Mouse (Mus musculus) ES-E14 (cell line): ENCODE measurements at regions not wholly inside any gene's neighbourhood (a gene's known extent, or its start where the extent isn't known, plus 50 kb on each side); places are given as distances from the start of the nearest gene placed in this dataset.

ENCODE experiments used
- DNase-seq: peaks from one replicate; pipeline ENCODE4 v3.0.0-alpha.2; 2013; ENCODE audit warnings: low read depth, low spot score
- H3K27ac ChIP-seq: 2 replicates; pipeline ENCODE4 v1.5.1; 2012; ENCODE audit warnings: low read depth, mild to moderate bottlenecking, low read length, moderate library complexity, mixed read lengths; ENCODE audit not compliant: poor library complexity, insufficient read depth, severe bottlenecking
- H3K36me3 ChIP-seq: 2 replicates; pipeline ENCODE4 v1.6.1; 2012; ENCODE audit warnings: mild to moderate bottlenecking, low read length, moderate library complexity, mixed read lengths; ENCODE audit not compliant: control insufficient read depth, poor library complexity, insufficient read depth, severe bottlenecking
- H3K4me1 ChIP-seq, 2 experiments: fragments of 150-350 bp in 1 of 2; sonication (generic) in 1 of 2; 2 replicates each; pipeline ENCODE4 v1.6.1; 2012; ENCODE audit warnings: low read length in 2 of 2, mild to moderate bottlenecking in 1 of 2, mixed read lengths in 1 of 2; ENCODE audit not compliant: control insufficient read depth in 2 of 2, insufficient read depth in 2 of 2, poor library complexity in 1 of 2
- H3K4me3 ChIP-seq, 2 experiments: fragments of 150-350 bp in 1 of 2; sonication (generic) in 1 of 2; 2 replicates each; pipeline ENCODE4 v1.5.1; 2012; ENCODE audit warnings: low read length in 2 of 2, low read depth in 1 of 2, mild to moderate bottlenecking in 1 of 2, mixed read lengths in 1 of 2; ENCODE audit not compliant: insufficient read depth in 1 of 2, poor library complexity in 1 of 2, severe bottlenecking in 1 of 2
- H3K9ac ChIP-seq: 2 replicates; pipeline ENCODE4 v1.6.1; 2012; ENCODE audit warnings: low read depth, mild to moderate bottlenecking, low read length, mixed read lengths; ENCODE audit not compliant: poor library complexity, insufficient read depth, severe bottlenecking
- H3K9me3 ChIP-seq: fragments of 150-350 bp; sonication (generic); 2 replicates; pipeline ENCODE4 v1.6.1; 2012; ENCODE audit warnings: low read depth, mild to moderate bottlenecking, low read length; ENCODE audit not compliant: control insufficient read depth, insufficient read depth
- CHD2 ChIP-seq: IDR thresholded peaks from 2 replicates; pipeline ENCODE4 v1.6.1; 2014; ENCODE audit warnings: mild to moderate bottlenecking, low read depth, low read length, inconsistent platforms
- HCFC1 ChIP-seq: IDR thresholded peaks from 2 replicates; pipeline ENCODE4 v1.6.1; 2012; ENCODE audit warnings: low read length, inconsistent platforms, borderline replicate concordance; ENCODE audit not compliant: insufficient read depth
- MAFK ChIP-seq: IDR thresholded peaks from 2 replicates; pipeline ENCODE4 v1.6.1; 2014; ENCODE audit warnings: mild to moderate bottlenecking, low read depth, low read length, inconsistent platforms; ENCODE audit not compliant: insufficient read depth
- ZC3H11A ChIP-seq: IDR thresholded peaks from 2 replicates; pipeline ENCODE4 v1.6.1; 2012; ENCODE audit warnings: low read depth, mild to moderate bottlenecking, inconsistent platforms, low read length, borderline replicate concordance
- ZNF384 ChIP-seq: IDR thresholded peaks from 2 replicates; pipeline ENCODE4 v1.6.1; 2012; ENCODE audit warnings: low read depth, low read length, inconsistent platforms
- in situ Hi-C, 2 experiments: fragments of 600-800 bp; cut with MboI; formaldehyde crosslinking; loops; one replicate each; pipeline ENCODE4 v1.15.1; 2025; ENCODE audit warnings: low sequenced_read_pairs in 2 of 2, inconsistent platforms in 1 of 2; ENCODE audit not compliant: unreplicated experiment in 2 of 2

GRCm38 (mm10) chr3:150752787-150753186, 684.9 kb upstream of the Adgrl4 start:
- TF ChIP-seq MAFK: peak; percentile 58; the same call in 1 of the 2 replicates
- TF ChIP-seq ZNF384: no peak
- no peak for TF ChIP-seq ZC3H11A
- in situ Hi-C loops: no loop called here
- H3K36me3 ChIP-seq: no peaks in the 10 kb centered on the region

GRCm38 (mm10) chr3:150759854-150760253, 677.8 kb upstream of the Adgrl4 start:
- H3K36me3 ChIP-seq: no peaks in the 10 kb centered on the region
- in situ Hi-C loops: no loop called here
- no peak overlapping the region for H3K4me3 ChIP-seq
- H3K27ac ChIP-seq: no peak overlapping the region
- no peak overlapping the region for H3K9ac ChIP-seq
- no peaks in the 10 kb centered on the region for H3K4me1 ChIP-seq
- no peak for DNase-seq
- no peaks in the 10 kb centered on the region for H3K9me3 ChIP-seq
- no peak for TF ChIP-seq CHD2
- no peak for TF ChIP-seq ZNF384
- TF ChIP-seq HCFC1: no peak
- no peak for TF ChIP-seq MAFK
- TF ChIP-seq ZC3H11A: no peak

More at GRCm38 (mm10) chr3:150752787-150753186, 684.9 kb upstream of the Adgrl4 start:
- Histone ChIP-seq H3K9ac (no peak overlapping the region), H3K4me3 (no peak overlapping the region), H3K4me1 (no peaks in the 10 kb centered on the region), H3K27ac (no peak overlapping the region), H3K9me3 (no peaks in the 10 kb centered on the region)
- DNase-seq: no peak

- H3K4me1 ChIP-seq: no peaks in the 10 kb centered on the region
- H3K4me3 ChIP-seq: no peak overlapping the region
- no peak for TF ChIP-seq ZC3H11A
- TF ChIP-seq CHD2: no peak
- TF ChIP-seq ZNF384: no peak
- TF ChIP-seq MAFK: no peak
- no peak for TF ChIP-seq HCFC1
- H3K36me3 ChIP-seq: no peaks in the 10 kb centered on the region
- H3K9ac ChIP-seq: no peak overlapping the region
- in situ Hi-C loops: no loop called here
- no peak overlapping the region for H3K27ac ChIP-seq
- no peaks in the 10 kb centered on the region for H3K9me3 ChIP-seq
- no peak for DNase-seq
Measured at GRCm38 (mm10) chr3:150784576-150784975, 653.1 kb upstream of the Adgrl4 start.

GRCm38 (mm10) chr3:150817807-150818206, 619.9 kb upstream of the Adgrl4 start:
- H3K4me3 ChIP-seq: no peak overlapping the region
- in situ Hi-C loops: no loop called here
- no peak overlapping the region for H3K9ac ChIP-seq
- TF ChIP-seq ZNF384 (no peak), CHD2 (no peak), HCFC1 (no peak), ZC3H11A (no peak), MAFK (no peak)
- no peaks in the 10 kb centered on the region for H3K4me1 ChIP-seq
- no peak overlapping the region for H3K27ac ChIP-seq
- no peak for DNase-seq
- no peaks in the 10 kb centered on the region for H3K36me3 ChIP-seq
- H3K9me3 ChIP-seq: no peaks in the 10 kb centered on the region

GRCm38 (mm10) chr3:150819369-150819768, 618.3 kb upstream of the Adgrl4 start:
- Histone ChIP-seq H3K9ac (no peak overlapping the region), H3K9me3 (no peaks in the 10 kb centered on the region), H3K4me3 (no peak overlapping the region), H3K4me1 (no peaks in the 10 kb centered on the region), H3K27ac (no peak overlapping the region), H3K36me3 (no peaks in the 10 kb centered on the region)
- no peak for DNase-seq
- in situ Hi-C loops: no loop called here
- TF ChIP-seq MAFK (no peak), CHD2 (no peak), HCFC1 (no peak), ZNF384 (no peak), ZC3H11A (no peak)
